Mouse (Mus musculus) skeletal muscle tissue, adult 2 months (tissue): ENCODE data around the gene Bicc1.

ENCODE experiments used
- DNase-seq: peaks from one replicate; pipeline ENCODE4 v3.0.0-alpha.2; 2012; ENCODE audit warnings: low read depth, low spot score

Bicc1 gene

GRCm38 (mm10) chr10:71058070-71058469 lies 101.4 kb downstream of the Bicc1 start:
- DNase-seq, result no peak

DNA sequence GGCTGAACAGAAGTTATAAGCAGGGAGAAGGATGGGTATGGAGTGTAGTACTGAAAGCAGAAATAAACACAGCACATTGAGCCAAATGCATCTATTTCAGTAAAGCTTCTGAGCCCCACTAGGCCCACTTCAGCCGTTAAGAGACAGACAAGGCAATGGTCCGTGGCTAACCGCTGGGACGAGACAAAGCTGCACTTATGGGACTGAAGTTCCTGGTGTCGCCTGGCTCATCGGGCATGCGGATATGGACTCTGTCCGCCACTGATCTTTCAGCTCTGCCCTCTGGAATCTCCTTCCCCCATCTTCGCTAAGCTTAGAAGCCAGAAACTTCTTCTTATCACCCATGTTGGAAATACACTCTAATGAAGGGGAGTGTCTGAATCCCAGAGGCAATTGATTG lies 106.8 kb downstream of the Bicc1 start:
- no peak for DNase-seq

DNA sequence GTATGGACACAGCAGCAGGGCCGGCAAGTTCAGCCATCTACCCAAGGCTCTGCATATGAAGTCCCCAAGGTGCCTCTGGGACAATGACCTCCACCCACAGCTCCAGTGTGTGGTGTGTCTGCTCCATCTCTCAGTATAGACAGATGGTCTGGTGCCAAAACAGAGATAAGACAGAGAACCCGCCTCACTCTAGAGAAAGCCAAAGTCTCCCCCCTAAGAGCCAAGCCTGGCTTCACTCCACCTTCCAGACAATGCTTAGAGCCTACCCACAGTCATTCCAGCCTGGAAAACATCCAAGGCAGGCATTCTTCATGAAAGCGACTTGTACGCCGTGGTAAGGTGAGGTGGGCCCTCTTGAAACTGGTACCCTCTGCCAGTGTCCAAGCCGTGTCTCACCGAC lies 107.3 kb downstream of the Bicc1 start:
- DNase-seq, result no peak

- no peak for DNase-seq
These were observed 108.7 kb downstream of the Bicc1 start for GRCm38 (mm10) chr10:71050722-71051333.

GRCm38 (mm10) chr10:71049294-71049693 lies 110.2 kb downstream of the Bicc1 start:
- peak; percentile 85 for DNase-seq

- no peak for DNase-seq
These were observed 115.1 kb downstream of the Bicc1 start for GRCm38 (mm10) chr10:71044410-71044809.

- no peak for DNase-seq
These were observed 117.6 kb downstream of the Bicc1 start for GRCm38 (mm10) chr10:71041874-71042273.

- DNase-seq, result no peak
These were observed 123.0 kb downstream of the Bicc1 start for GRCm38 (mm10) chr10:71036484-71036883.

- peak; percentile 44 for DNase-seq
These were observed 130.5 kb downstream of the Bicc1 start for GRCm38 (mm10) chr10:71028996-71029395.

DNA sequence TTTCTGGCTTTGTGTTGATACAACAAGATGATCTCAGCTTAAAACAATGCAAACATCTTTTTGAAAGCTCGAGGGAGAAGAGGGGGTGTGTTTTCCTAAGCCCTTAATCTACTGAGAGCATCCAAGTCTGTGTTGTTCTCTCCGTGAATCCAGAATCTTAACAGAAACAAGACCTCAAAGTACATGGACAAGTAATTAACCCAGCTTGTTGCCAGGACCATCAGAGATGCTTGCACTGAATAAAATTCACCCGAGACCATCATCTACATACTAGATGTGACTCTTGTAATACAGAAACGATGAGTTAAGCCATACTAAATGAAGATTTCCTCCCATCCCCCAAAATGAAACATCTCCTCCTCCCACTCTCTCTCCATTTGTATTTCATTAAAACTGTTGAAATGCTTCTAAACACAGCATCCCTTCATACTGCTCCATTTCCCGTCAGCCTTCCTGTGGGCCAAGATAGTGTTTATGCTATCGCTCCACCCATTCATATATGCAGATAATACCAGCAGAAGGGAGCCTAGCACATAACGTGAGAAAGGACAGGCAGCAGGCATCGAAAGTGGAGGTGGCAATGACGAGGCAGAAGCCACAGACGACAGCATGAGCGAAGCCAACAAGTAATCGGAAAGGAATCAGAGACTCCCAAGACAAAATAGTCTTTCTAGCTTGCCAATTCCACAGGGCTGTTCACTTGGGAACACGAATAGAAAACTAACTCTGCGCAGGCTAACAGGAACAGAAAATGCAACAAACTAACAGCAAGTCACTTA lies 131.2 kb downstream of the Bicc1 start:
- DNase-seq, result peak; percentile 74

GRCm38 (mm10) chr10:71025131-71025894 lies 134.2 kb downstream of the Bicc1 start:
- DNase-seq, result no peak

DNA sequence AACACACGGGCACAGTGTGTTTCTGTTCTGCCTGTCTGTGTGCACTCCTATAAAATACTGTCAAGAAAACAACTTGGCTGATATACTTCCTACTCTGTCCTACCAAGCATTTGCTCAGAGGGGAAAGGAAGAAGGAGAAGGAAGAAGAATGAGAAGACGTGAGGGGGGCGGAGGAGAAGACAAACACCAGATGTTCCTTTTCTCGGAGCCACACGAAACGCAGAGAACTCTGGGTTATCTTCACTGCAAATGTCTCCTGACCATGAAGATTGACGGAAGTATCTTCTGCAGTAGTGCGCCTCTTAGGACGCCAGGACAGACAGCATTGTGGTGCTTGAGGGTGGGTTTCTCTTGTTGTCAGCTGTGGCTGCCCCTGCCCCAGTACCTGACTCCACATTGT lies 134.8 kb downstream of the Bicc1 start:
- no peak for DNase-seq

- DNase-seq, result no peak
These were observed 136.0 kb downstream of the Bicc1 start for GRCm38 (mm10) chr10:71023471-71023870.

- no peak for DNase-seq
These were observed 139.0 kb downstream of the Bicc1 start for GRCm38 (mm10) chr10:71020459-71020858.

- DNase-seq, result no peak
These were observed 139.7 kb downstream of the Bicc1 start for GRCm38 (mm10) chr10:71019836-71020235.

- DNase-seq, result no peak
These were observed 149.6 kb downstream of the Bicc1 start for GRCm38 (mm10) chr10:71009771-71010496.

- no peak for DNase-seq
These were observed 150.8 kb downstream of the Bicc1 start for GRCm38 (mm10) chr10:71008721-71009120.

DNA sequence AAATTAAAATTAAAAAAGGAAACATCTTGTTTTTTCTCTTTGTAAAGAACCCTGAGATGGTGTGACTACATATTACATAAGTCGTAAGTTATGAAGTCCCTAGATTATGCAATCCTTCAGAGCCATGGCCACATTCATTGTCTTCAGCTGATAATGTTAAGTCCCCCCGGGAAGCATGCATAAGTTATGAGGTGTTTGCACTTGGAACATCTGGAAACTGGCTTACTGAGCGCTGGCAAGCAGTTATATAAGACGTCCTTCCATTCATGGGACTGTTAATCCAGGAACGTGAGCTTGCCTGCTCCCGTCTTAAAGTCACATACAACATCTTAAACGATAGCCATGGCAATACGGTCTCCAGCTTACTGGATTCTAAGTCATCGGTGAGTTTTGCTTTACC lies 151.5 kb downstream of the Bicc1 start:
- DNase-seq, result peak; percentile 87

GRCm38 (mm10) chr10:71007516-71007915 lies 152.0 kb downstream of the Bicc1 start:
- no peak for DNase-seq

DNA sequence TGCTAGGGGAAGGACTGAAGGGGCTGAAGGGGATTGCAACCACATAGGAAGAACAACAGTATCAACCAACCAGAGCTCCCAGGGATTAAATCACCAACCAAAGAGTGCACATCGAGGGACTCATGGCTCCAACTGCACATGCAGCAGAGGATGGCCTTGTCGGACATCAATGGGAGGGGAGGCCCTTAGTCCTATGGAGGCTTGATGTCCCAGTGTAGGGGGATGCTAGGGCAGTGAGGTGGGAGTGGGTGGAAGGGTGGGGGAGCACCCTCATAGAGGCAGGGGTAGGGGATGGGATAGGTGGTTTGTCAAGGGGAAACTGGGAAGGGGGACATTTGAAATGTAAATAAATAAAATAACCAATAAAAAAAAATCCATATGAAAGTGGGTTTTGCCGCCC lies 152.5 kb downstream of the Bicc1 start:
- no peak for DNase-seq

DNA sequence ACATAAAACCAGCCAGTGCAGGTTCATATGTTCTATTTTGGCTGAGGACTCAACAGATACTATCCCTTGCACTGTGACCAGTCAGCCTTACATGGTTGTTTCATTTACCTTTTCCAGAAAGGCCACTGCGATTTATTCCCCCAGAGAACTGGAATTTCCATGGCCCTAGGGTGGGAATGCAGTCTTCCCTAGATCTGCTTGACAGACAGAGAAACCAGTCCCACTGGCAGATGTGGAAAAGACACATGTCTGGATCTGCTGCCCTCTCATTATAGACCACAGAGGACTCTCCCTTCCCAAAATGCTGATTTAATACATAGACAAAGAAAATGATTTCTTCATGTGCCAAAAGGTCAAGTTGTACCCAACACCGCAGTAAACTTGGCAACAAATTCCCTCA lies 156.6 kb downstream of the Bicc1 start:
- DNase-seq, result no peak

DNA sequence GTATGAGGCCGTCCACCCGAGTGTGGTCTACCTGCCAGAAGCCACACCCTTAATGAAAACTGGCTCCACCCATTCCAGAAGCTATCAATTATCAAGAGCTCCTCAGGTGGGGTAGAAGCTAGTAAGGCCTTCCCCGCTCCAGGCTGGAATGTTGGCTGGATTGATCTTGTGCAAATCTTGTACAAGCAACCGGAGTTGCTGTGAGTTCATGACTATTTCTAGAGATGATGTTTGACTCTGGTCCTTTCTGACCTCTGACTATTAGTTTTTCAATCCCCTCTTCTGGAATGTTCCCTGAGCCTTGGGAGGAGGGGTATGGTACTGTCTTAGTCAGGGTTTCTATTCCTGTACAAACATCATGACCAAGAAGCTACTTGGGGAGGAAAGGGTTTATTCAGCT lies 157.3 kb downstream of the Bicc1 start:
- DNase-seq, result no peak
